In genomic region chrX:44228847-44229246, GRCm38 (mm10) we compare ENCODE assay signal across 10 mouse cellular contexts.
DNase-seq lines count a peak whose midpoint lies in the region; ATAC-seq and TF ChIP-seq lines count a peak whose summit lies in the region.
"Had no signal": no experiment of that assay in that cellular context is flagged by ENCODE, and none has a peak within 500 bp of the region (broad histone marks: within the 10 kb centered on the region; RNA-seq: fewer than 3 reads in every experiment).

No protein-coding gene starts in this region.

- H3K9me3 ChIP-seq in heart, postnatal 0 days (replicated peaks; ENCODE audit: control insufficient read depth, low read length) = no peaks in the 10 kb centered on the region
- no peaks in the 10 kb centered on the region for H3K9me3 ChIP-seq in intestine, embryonic 15.5 days
- H3K9me3 ChIP-seq: forebrain, embryonic 12.5 days; midbrain, embryonic 12.5 days had no signal

- WGBS in heart, postnatal 0 days = 17% methylated on average over 2 of the region's 2 CpGs
- 23% methylated on average over 2 of the region's 2 CpGs for WGBS in intestine, embryonic 15.5 days

- no peak for ATAC-seq in heart, postnatal 0 days (ENCODE audit: insufficient read depth, low read depth)
- ATAC-seq in intestine, embryonic 15.5 days = no peak

- no peak for TF ChIP-seq EP300 in heart, postnatal 0 days (IDR thresholded peaks at IDR 0.05; ENCODE audit: low read depth)

- TF ChIP-seq CTCF in heart, postnatal 0 days (IDR thresholded peaks at IDR 0.05; ENCODE audit: low read depth) = peak; percentile 37

- H3K9ac ChIP-seq in heart, postnatal 0 days (replicated peaks; ENCODE audit: low read depth, low read length) = no peak overlapping the region
- no peak overlapping the region for H3K9ac ChIP-seq in intestine, embryonic 15.5 days
- H3K9ac ChIP-seq: forebrain, embryonic 12.5 days; midbrain, embryonic 12.5 days had no signal

- H3K4me3 ChIP-seq in heart, postnatal 0 days (ENCODE audit: low read depth, low read length) = no peak overlapping the region
- no peak overlapping the region for H3K4me3 ChIP-seq in intestine, embryonic 15.5 days (replicated peaks)
- H3K4me3 ChIP-seq: forebrain, embryonic 12.5 days; midbrain, embryonic 12.5 days had no signal

- DNase-seq in heart, postnatal 0 days (ENCODE audit: low spot score) = no peak
- DNase-seq in heart, postnatal 25 days (ENCODE audit: low spot score) = no peak
- DNase-seq in lung, postnatal 36 days = peak; percentile 10
- no peak for DNase-seq in lung, postnatal 25 days (ENCODE audit: low spot score)
- peak; percentile 33 for DNase-seq in brain, adult 2 months (ENCODE audit: low read depth, low spot score)
- DNase-seq in mesoderm, embryonic 11.5 days (ENCODE audit: low read depth, low spot score) = peak; percentile 6
- no peak for DNase-seq in right cerebral cortex, postnatal 25 days

- H3K4me2 ChIP-seq in heart, postnatal 0 days (ENCODE audit: low read depth, low read length) = no peak overlapping the region
- no peak overlapping the region for H3K4me2 ChIP-seq in intestine, embryonic 15.5 days (replicated peaks)
- H3K4me2 ChIP-seq: forebrain, embryonic 12.5 days; midbrain, embryonic 12.5 days had no signal

- H3K36me3 ChIP-seq in heart, postnatal 0 days (replicated peaks; ENCODE audit: control insufficient read depth, insufficient read depth, low read length) = no peaks in the 10 kb centered on the region
- no peaks in the 10 kb centered on the region for H3K36me3 ChIP-seq in intestine, embryonic 15.5 days
- H3K36me3 ChIP-seq: forebrain, embryonic 12.5 days; midbrain, embryonic 12.5 days had no signal

- intact Hi-C loops in heart, postnatal 25 days (cut with DNase I) = no loop called here

- no peaks in the 10 kb centered on the region for H3K4me1 ChIP-seq in heart, postnatal 0 days (ENCODE audit: control insufficient read depth, insufficient read depth)
- no peaks in the 10 kb centered on the region for H3K4me1 ChIP-seq in intestine, embryonic 15.5 days (replicated peaks)
- H3K4me1 ChIP-seq: forebrain, embryonic 12.5 days; midbrain, embryonic 12.5 days had no signal

- H3K27me3 ChIP-seq in heart, postnatal 0 days (ENCODE audit: control insufficient read depth, insufficient read depth, low read length) = no peaks in the 10 kb centered on the region
- H3K27me3 ChIP-seq in intestine, embryonic 15.5 days (replicated peaks) = no peaks in the 10 kb centered on the region
- H3K27me3 ChIP-seq: forebrain, embryonic 12.5 days; midbrain, embryonic 12.5 days had no signal

- no peak overlapping the region for H3K27ac ChIP-seq in heart, postnatal 0 days (ENCODE audit: low read depth)
- H3K27ac ChIP-seq in intestine, embryonic 15.5 days = no peak overlapping the region
- H3K27ac ChIP-seq: forebrain, embryonic 12.5 days; midbrain, embryonic 12.5 days had no signal

Comparison
In these comparisons a context has a peak if more than half of its experiments do, and no peak if none do; other contexts are left out.
1. DNase-seq: peak in lung, postnatal 36 days (single experiment), brain, adult 2 months (single experiment) and mesoderm, embryonic 11.5 days (single experiment); none in heart, postnatal 0 days (single experiment), heart, postnatal 25 days (single experiment), lung, postnatal 25 days (single experiment) and right cerebral cortex, postnatal 25 days (single experiment).